Mouse (Mus musculus) CH12.LX (cell line): Measurements from ENCODE around the gene Dhx37. TPM values are rescaled to one million over a fixed set of nuclear protein-coding genes. Genes with fewer than 3 reads are reported as not detected.

Experiments
- DNase-seq: peaks from one replicate; pipeline ENCODE4 v3.0.0-alpha.2; 2013; ENCODE audit errors: extremely low read depth
- H3K27ac ChIP-seq: 2 replicates; pipeline ENCODE4 v1.5.1; 2012; ENCODE audit warnings: low read depth, mild to moderate bottlenecking, control low read depth, moderate library complexity; ENCODE audit not compliant: insufficient read depth
- H3K27me3 ChIP-seq: replicated peaks from 2 replicates; pipeline ENCODE3; 2012; ENCODE audit warnings: inconsistent platforms
- H3K36me3 ChIP-seq, 2 experiments: replicated peaks in 1 of 2; 2 replicates each; pipeline versions ENCODE3 to v1.6.1; 2012; ENCODE audit warnings: inconsistent platforms in 1 of 2, low read length in 1 of 2, mild to moderate bottlenecking in 1 of 2, mixed read lengths in 1 of 2, moderate library complexity in 1 of 2; ENCODE audit not compliant: control insufficient read depth in 1 of 2, insufficient read depth in 1 of 2
- H3K4me1 ChIP-seq, 2 experiments: 2 replicates each; pipeline ENCODE4 v1.6.1; 2012; ENCODE audit warnings: inconsistent platforms in 1 of 2, moderate library complexity in 1 of 2; ENCODE audit not compliant: insufficient read depth in 2 of 2, control insufficient read depth in 1 of 2
- H3K4me2 ChIP-seq: 2 replicates; pipeline ENCODE4 v1.6.1; 2012; ENCODE audit warnings: low read depth, mild to moderate bottlenecking, control low read depth; ENCODE audit not compliant: poor library complexity, insufficient read depth, severe bottlenecking
- H3K4me3 ChIP-seq, 3 experiments: fragments of 150-350 bp in 1 of 3; sonication (generic) in 1 of 3; replicated peaks in 1 of 3; 2 replicates each; pipeline versions ENCODE3 to v1.5.1; 2011 to 2012; ENCODE audit warnings: low read depth in 2 of 3, low read length in 2 of 3, mild to moderate bottlenecking in 2 of 3, moderate library complexity in 2 of 3, control low read depth in 1 of 3, improper control_type of control experiment in 1 of 3, inconsistent platforms in 1 of 3, mixed read lengths in 1 of 3; ENCODE audit not compliant: poor library complexity in 1 of 3
- H3K79me2 ChIP-seq: replicated peaks from 2 replicates; pipeline ENCODE4 v1.6.1; 2012; ENCODE audit warnings: mild to moderate bottlenecking, moderate library complexity; ENCODE audit not compliant: control insufficient read depth, poor library complexity, insufficient read depth, severe bottlenecking; ENCODE audit errors: extremely low read depth
- H3K9ac ChIP-seq: 2 replicates; pipeline ENCODE4 v1.6.1; 2012; ENCODE audit warnings: low read depth, mild to moderate bottlenecking, control low read depth, moderate library complexity; ENCODE audit not compliant: insufficient read depth
- H3K9me3 ChIP-seq: replicated peaks from 2 replicates; pipeline ENCODE3; 2012; ENCODE audit warnings: low read length, inconsistent platforms, mixed read lengths
- BHLHE40 ChIP-seq: IDR thresholded peaks from 2 replicates; pipeline ENCODE4 v1.6.1; 2011; ENCODE audit warnings: mild to moderate bottlenecking, low read depth, low read length, improper control_type of control experiment
- CHD1 ChIP-seq: IDR thresholded peaks from 2 replicates; pipeline ENCODE4 v1.6.1; 2012; ENCODE audit warnings: low read depth, low read length, improper control_type of control experiment, inconsistent platforms
- CHD2 ChIP-seq: IDR thresholded peaks from 2 replicates; pipeline ENCODE4 v1.6.1; 2011; ENCODE audit warnings: low read length, improper control_type of control experiment
- CTCF ChIP-seq, 2 experiments: IDR thresholded peaks in 1 of 2; conservative IDR thresholded peaks in 1 of 2; 2 replicates each; pipeline ENCODE4 v1.5.1; 2011 to 2012; ENCODE audit warnings: low read depth in 2 of 2, low read length in 2 of 2, improper control_type of control experiment in 1 of 2, inconsistent platforms in 1 of 2, mild to moderate bottlenecking in 1 of 2, moderate library complexity in 1 of 2
- E2F4 ChIP-seq: IDR thresholded peaks from 2 replicates; pipeline ENCODE4 v1.6.1; 2011; ENCODE audit warnings: low read depth, low read length, improper control_type of control experiment; ENCODE audit not compliant: insufficient replicate concordance
- ELF1 ChIP-seq: IDR thresholded peaks from 2 replicates; pipeline ENCODE4 v1.6.1; 2014; ENCODE audit warnings: low read depth, mild to moderate bottlenecking, inconsistent platforms, low read length, improper control_type of control experiment
- EP300 ChIP-seq: IDR thresholded peaks from 2 replicates; pipeline ENCODE4 v1.6.1; 2011; ENCODE audit warnings: low read length, improper control_type of control experiment
- ETS1 ChIP-seq: conservative IDR thresholded peaks from 2 replicates; pipeline ENCODE4 v1.6.1; 2012; ENCODE audit warnings: low read depth, mild to moderate bottlenecking, inconsistent platforms, low read length, improper control_type of control experiment, moderate library complexity
- GABPA ChIP-seq: IDR thresholded peaks from 2 replicates; pipeline ENCODE4 v1.6.1; 2012; ENCODE audit warnings: low read depth, low read length, improper control_type of control experiment, inconsistent platforms; ENCODE audit not compliant: insufficient replicate concordance
- HCFC1 ChIP-seq: IDR thresholded peaks from 2 replicates; pipeline ENCODE4 v1.6.1; 2012; ENCODE audit warnings: low read depth, mild to moderate bottlenecking, inconsistent platforms, low read length, improper control_type of control experiment
- IRF4 ChIP-seq: IDR thresholded peaks from 2 replicates; pipeline ENCODE4 v1.6.1; 2014; ENCODE audit warnings: low read depth, mild to moderate bottlenecking, inconsistent platforms, low read length, improper control_type of control experiment
- JUN ChIP-seq: IDR thresholded peaks from 2 replicates; pipeline ENCODE4 v1.6.1; 2011; ENCODE audit warnings: low read depth, mild to moderate bottlenecking, low read length, improper control_type of control experiment, moderate library complexity; ENCODE audit not compliant: insufficient read depth
- JUND ChIP-seq: conservative IDR thresholded peaks from 2 replicates; pipeline ENCODE4 v1.6.1; 2011; ENCODE audit warnings: low read depth, low read length, improper control_type of control experiment
- KAT2A ChIP-seq: IDR thresholded peaks from 2 replicates; pipeline ENCODE4 v1.6.1; 2012; ENCODE audit warnings: low read length, improper control_type of control experiment, inconsistent platforms; ENCODE audit not compliant: insufficient replicate concordance
- MAFK ChIP-seq: IDR thresholded peaks from 2 replicates; pipeline ENCODE4 v1.6.1; 2011; ENCODE audit warnings: low read length, improper control_type of control experiment; ENCODE audit not compliant: insufficient replicate concordance
- MAX ChIP-seq: IDR thresholded peaks from 2 replicates; pipeline ENCODE4 v1.6.1; 2011; ENCODE audit warnings: low read length, improper control_type of control experiment
- MAZ ChIP-seq: IDR thresholded peaks from 2 replicates; pipeline ENCODE4 v1.6.1; 2012; ENCODE audit warnings: low read depth, mild to moderate bottlenecking, inconsistent platforms, low read length, improper control_type of control experiment, moderate library complexity
- MEF2A ChIP-seq: IDR thresholded peaks from 2 replicates; pipeline ENCODE4 v1.6.1; 2014; ENCODE audit warnings: low read depth, mild to moderate bottlenecking, inconsistent platforms, low read length, improper control_type of control experiment, borderline replicate concordance
- MXI1 ChIP-seq: IDR thresholded peaks from 2 replicates; pipeline ENCODE4 v1.6.1; 2011; ENCODE audit warnings: mild to moderate bottlenecking, low read depth, low read length, improper control_type of control experiment
- MYC ChIP-seq: IDR thresholded peaks from 2 replicates; pipeline ENCODE4 v1.6.1; 2011; ENCODE audit warnings: low read depth, mild to moderate bottlenecking, improper control_type of control experiment, low read length
- NELFE ChIP-seq: IDR thresholded peaks from 2 replicates; pipeline ENCODE4 v1.6.1; 2011; ENCODE audit warnings: low read depth, low read length, improper control_type of control experiment
- NRF1 ChIP-seq: IDR thresholded peaks from 2 replicates; pipeline ENCODE4 v1.6.1; 2014; ENCODE audit warnings: low read depth, mild to moderate bottlenecking, inconsistent platforms, low read length, improper control_type of control experiment, moderate library complexity
- PAX5 ChIP-seq: IDR thresholded peaks from 2 replicates; pipeline ENCODE4 v1.6.1; 2012; ENCODE audit warnings: low read length, inconsistent platforms, mixed read lengths
- POLR2A ChIP-seq: IDR thresholded peaks from 2 replicates; pipeline ENCODE4 v1.6.1; 2011; ENCODE audit warnings: low read depth, mild to moderate bottlenecking, improper control_type of control experiment, low read length
- POLR2AphosphoS2 ChIP-seq: IDR thresholded peaks from 2 replicates; pipeline ENCODE4 v1.6.1; 2011; ENCODE audit warnings: low read depth, low read length, improper control_type of control experiment
- RAD21 ChIP-seq: IDR thresholded peaks from 2 replicates; pipeline ENCODE4 v1.6.1; 2011; ENCODE audit warnings: low read depth, mild to moderate bottlenecking, low read length, improper control_type of control experiment, moderate library complexity
- RCOR1 ChIP-seq: conservative IDR thresholded peaks from 2 replicates; pipeline ENCODE4 v1.6.1; 2012; ENCODE audit warnings: low read depth, mild to moderate bottlenecking, inconsistent platforms, low read length, improper control_type of control experiment
- SIN3A ChIP-seq: IDR thresholded peaks from 2 replicates; pipeline ENCODE4 v1.6.1; 2012; ENCODE audit warnings: low read length, improper control_type of control experiment, inconsistent platforms
- SMC3 ChIP-seq: IDR thresholded peaks from 2 replicates; pipeline ENCODE4 v1.6.1; 2011; ENCODE audit warnings: low read depth, low read length, improper control_type of control experiment
- TBP ChIP-seq: conservative IDR thresholded peaks from 2 replicates; pipeline ENCODE4 v1.6.1; 2011; ENCODE audit warnings: low read depth, low read length, improper control_type of control experiment
- TCF12 ChIP-seq: IDR thresholded peaks from 2 replicates; pipeline ENCODE4 v1.6.1; 2014; ENCODE audit warnings: low read depth, mild to moderate bottlenecking, inconsistent platforms, low read length, improper control_type of control experiment
- UBTF ChIP-seq: IDR thresholded peaks from 2 replicates; pipeline ENCODE4 v1.6.1; 2012; ENCODE audit warnings: low read depth, mild to moderate bottlenecking, inconsistent platforms, low read length, improper control_type of control experiment, moderate library complexity
- USF1 ChIP-seq: IDR thresholded peaks from 2 replicates; pipeline ENCODE4 v1.6.1; 2014; ENCODE audit warnings: low read depth, mild to moderate bottlenecking, inconsistent platforms, low read length, improper control_type of control experiment
- USF2 ChIP-seq: conservative IDR thresholded peaks from 2 replicates; pipeline ENCODE4 v1.6.1; 2011; ENCODE audit warnings: low read depth, low read length, improper control_type of control experiment
- ZC3H11A ChIP-seq: IDR thresholded peaks from 2 replicates; pipeline ENCODE4 v1.6.1; 2012; ENCODE audit warnings: low read depth, mild to moderate bottlenecking, inconsistent platforms, low read length, improper control_type of control experiment
- ZKSCAN1 ChIP-seq: IDR thresholded peaks from 2 replicates; pipeline ENCODE4 v1.6.1; 2012; ENCODE audit warnings: low read depth, inconsistent platforms, low read length, improper control_type of control experiment, borderline replicate concordance
- ZMIZ1 ChIP-seq: IDR thresholded peaks from 2 replicates; pipeline ENCODE4 v1.6.1; 2012; ENCODE audit warnings: low read depth, mild to moderate bottlenecking, inconsistent platforms, low read length, improper control_type of control experiment
- ZNF384 ChIP-seq: IDR thresholded peaks from 2 replicates; pipeline ENCODE4 v1.6.1; 2012; ENCODE audit warnings: low read depth, low read length, improper control_type of control experiment, inconsistent platforms
- dilution Hi-C: fragments of 300-500 bp; cut with MboI; formaldehyde crosslinking; loops from 2 replicates; pipeline ENCODE4 v1.14.3; 2020; ENCODE audit warnings: low sequenced_read_pairs; ENCODE audit not compliant: extremely low pct_unique_long_range_greater_than_20kb, extremely low pct_ligation_motif_present
- in situ Hi-C: fragments of 300-500 bp; cut with MboI; formaldehyde crosslinking; loops from 3 replicates; pipeline ENCODE4 v1.14.3; 2019; ENCODE audit warnings: low sequenced_read_pairs, low pct_ligation_motif_present, low pct_unique_long_range_greater_than_20kb, mixed read lengths
- polyA plus RNA-seq: library from polyadenylated mRNA; unstranded; fragments of >175 nt; gene quantifications from 2 replicates; pipeline ENCODE4 v1.2.1, GENCODE M21; 2012; ENCODE audit warnings: low read depth; ENCODE audit not compliant: insufficient read length
- total RNA-seq, 2 experiments: library from RNA; depleted of rRNA; stranded (reverse); fragments of 300-350 nt in 1 of 2; fragments of >200 nt in 1 of 2; gene quantifications; 2 replicates each; pipeline ENCODE4 v1.2.3; 2012 to 2014

Dhx37 gene
- total and polyA plus RNA-seq, 3 experiments: 21.0 to 36.9 (median 26.0) TPM

GRCm38 (mm10) chr5:125441234-125442114 lies 7.6 kb upstream of the Dhx37 start, which contains the start of gene Bri3bp:
TSS of gene Bri3bp (plus strand) at chr5:125441568.
- TF ChIP-seq POLR2AphosphoS2: no peak
- TF ChIP-seq MXI1: peak; percentile 46
- TF ChIP-seq RAD21: no peak
- TF ChIP-seq NRF1: no peak; the same call in 1 of the 2 replicates
- TF ChIP-seq HCFC1: no peak
- TF ChIP-seq USF2: no peak
- no peak for TF ChIP-seq GABPA
- TF ChIP-seq POLR2A: peak; percentile 70; the same call in 1 of the 2 replicates
- TF ChIP-seq MAX: no peak
- TF ChIP-seq SMC3: no peak
- TF ChIP-seq SIN3A: peak; percentile 72; the same call in 1 of the 2 replicates
- TF ChIP-seq TCF12: 0 out of 2 replicates have a peak, but pooled peaks have one; percentile 11
- TF ChIP-seq ELF1: no peak
- no peak for TF ChIP-seq PAX5
- TF ChIP-seq ZC3H11A: no peak
- TF ChIP-seq CHD1: no peak
- TF ChIP-seq NELFE: peak; percentile 73
- no peak for TF ChIP-seq UBTF
- TF ChIP-seq RCOR1: no peak
- peak; percentile 72 for TF ChIP-seq ZMIZ1
- TF ChIP-seq JUN: no peak
- TF ChIP-seq CHD2: no peak
- TF ChIP-seq KAT2A: 0 out of 2 replicates have a peak, but pooled peaks have one; percentile 40
- TF ChIP-seq MYC: no peak
- TF ChIP-seq ZKSCAN1: no peak
- 0 out of 2 replicates have a peak, but pooled peaks have one; percentile 4 for TF ChIP-seq IRF4
- no peak for TF ChIP-seq USF1
- TF ChIP-seq ZNF384: no peak
- no peak for TF ChIP-seq JUND
- no peak for TF ChIP-seq MEF2A
- no peak for TF ChIP-seq E2F4
- no peak for TF ChIP-seq MAZ
- TF ChIP-seq BHLHE40: no peak
- no peak for TF ChIP-seq EP300
- TF ChIP-seq MAFK: no peak
- TF ChIP-seq TBP: 0 out of 2 replicates have a peak, but pooled peaks have one; percentile 29
- TF ChIP-seq ETS1: no peak
- no peak for TF ChIP-seq CTCF (conservative IDR thresholded peaks at IDR 0.05 in 1 of 2, IDR thresholded peaks at IDR 0.05 in 1 of 2; ENCODE audit: low read depth in 2 of 2, low read length in 2 of 2)
- TF ChIP-seq, all 38 proteins: peak for 9
- peaks cover 45% of the 10 kb centered on the region for H3K79me2 ChIP-seq
- H3K36me3 ChIP-seq: peaks cover 6 to 30% of the 10 kb centered on the region in 2 experiments
- peak within 1 kb of the TSS; percentile 72 for H3K4me2 ChIP-seq
- peak; percentile 58 for DNase-seq
- peak within 1 kb of the TSS; percentile 83 to 94 (median 87) for H3K4me3 ChIP-seq
- in situ Hi-C loops (no loop called here), dilution Hi-C loops (no loop called here)
- peaks cover 2% of the 10 kb centered on the region for H3K9me3 ChIP-seq
- peak within 1 kb of the TSS; percentile 84 for H3K9ac ChIP-seq
- no peaks in the 10 kb centered on the region for H3K27me3 ChIP-seq
- peak within 1 kb of the TSS; percentile 34 for H3K27ac ChIP-seq
- peaks cover 3 to 43% of the 10 kb centered on the region in 2 experiments; a peak in 3 of 4 replicates for H3K4me1 ChIP-seq
